Mouse (Mus musculus) lung, adult 10 weeks (tissue): ENCODE data around the gene Ncoa7. TPM values are rescaled to one million over a fixed set of nuclear protein-coding genes. Genes with fewer than 3 reads are reported as not detected.

Experiments used
- polyA plus RNA-seq: library from polyadenylated mRNA; stranded (reverse); fragments of 350-450 nt; fragmentation: Illumina TruSeq; extraction: RNeasy Lipid Tissue Mini Kit (QIAGEN cat#74804); gene quantifications from one replicate; pipeline ENCODE4 v1.2.3, GENCODE M21; 2014; ENCODE audit warnings: low read depth, low replicate concordance; ENCODE audit not compliant: insufficient read depth

Ncoa7 gene
- 9.0 TPM for polyA plus RNA-seq

GRCm38 (mm10) chr10:30802681-30803586 lies at the start of gene Ncoa7:
Gene Ncoa7 (minus strand): TSS chr10:30803326.

GRCm38 (mm10) chr10:30842643-30843437 lies 39.7 kb upstream of the Ncoa7 start, which contains the start of gene Hey2:
Gene Hey2 (minus strand): TSS chr10:30842801.

GRCm38 (mm10) chr10:30629513-30629912 lies 173.6 kb downstream of the Ncoa7 start, which contains the start of gene Hint3:
Gene Hint3 (minus strand): TSS chr10:30629632.

GRCm38 (mm10) chr10:30600542-30600966 lies 202.6 kb downstream of the Ncoa7 start, which contains the start of gene Trmt11:
Gene Trmt11 (minus strand): TSS chr10:30600749.

Other genes starting within 250 kb of the Ncoa7 start
- 7.1 TPM for gene Trmt11, start 202.6 kb downstream of the Ncoa7 start, polyA plus RNA-seq
- 25.1 TPM for gene Hint3, start 173.7 kb downstream of the Ncoa7 start, polyA plus RNA-seq
- 2.2 TPM for gene Hey2, start 39.5 kb upstream of the Ncoa7 start, polyA plus RNA-seq